Mouse (Mus musculus) MEL (cell line): Measurements from ENCODE around the gene Xylb.

ENCODE experiments used
- CTCF ChIP-seq, 3 experiments: IDR thresholded peaks in 2 of 3; conservative IDR thresholded peaks in 1 of 3; 2 replicates each; pipeline ENCODE4 v1.5.1; 2011 to 2012; ENCODE audit warnings: low read length in 3 of 3, low read depth in 2 of 3, mild to moderate bottlenecking in 2 of 3, improper control_type of control experiment in 1 of 3, inconsistent platforms in 1 of 3, mixed read lengths in 1 of 3, moderate library complexity in 1 of 3; ENCODE audit not compliant: control insufficient read depth in 1 of 3, insufficient read depth in 1 of 3, poor library complexity in 1 of 3, severe bottlenecking in 1 of 3
- ETS1 ChIP-seq: IDR thresholded peaks from 2 replicates; pipeline ENCODE4 v1.6.1; 2012; ENCODE audit warnings: low read depth, mild to moderate bottlenecking, inconsistent platforms, low read length, improper control_type of control experiment, moderate library complexity
- HCFC1 ChIP-seq: IDR thresholded peaks from 2 replicates; pipeline ENCODE4 v1.6.1; 2012; ENCODE audit warnings: low read depth, mild to moderate bottlenecking, inconsistent platforms, low read length, improper control_type of control experiment, moderate library complexity
- NELFE ChIP-seq: IDR thresholded peaks from 2 replicates; pipeline ENCODE4 v1.6.1; 2011; ENCODE audit warnings: low read depth, low read length, improper control_type of control experiment
- POLR2A ChIP-seq, 2 experiments: IDR thresholded peaks; 2 replicates each; pipeline ENCODE4 v1.6.1; 2011 to 2012; ENCODE audit warnings: low read length in 2 of 2, mild to moderate bottlenecking in 2 of 2, control low read depth in 1 of 2, improper control_type of control experiment in 1 of 2, low read depth in 1 of 2, moderate library complexity in 1 of 2; ENCODE audit not compliant: control insufficient read depth in 1 of 2, insufficient read depth in 1 of 2, poor library complexity in 1 of 2
- ZC3H11A ChIP-seq: IDR thresholded peaks from 2 replicates; pipeline ENCODE4 v1.6.1; 2012; ENCODE audit warnings: low read depth, mild to moderate bottlenecking, inconsistent platforms, low read length, improper control_type of control experiment

GRCm38 (mm10) chr9:119350531-119350930 lies 6.7 kb upstream of the Xylb start:
- TF ChIP-seq NELFE (no peak), CTCF (IDR thresholded peaks at IDR 0.05 in 2 of 3, conservative IDR thresholded peaks at IDR 0.05 in 1 of 3; ENCODE audit: control insufficient read depth in 1 of 3, insufficient read depth in 1 of 3, low read depth in 2 of 3, low read length in 3 of 3, poor library complexity in 1 of 3, severe bottlenecking in 1 of 3) (no peak), ZC3H11A (no peak), ETS1 (no peak), HCFC1 (no peak), POLR2A (IDR thresholded peaks at IDR 0.05; ENCODE audit: control insufficient read depth in 1 of 2, insufficient read depth in 1 of 2, low read depth in 1 of 2, low read length in 2 of 2, poor library complexity in 1 of 2) (no peak)
